In the genomic region with DNA sequence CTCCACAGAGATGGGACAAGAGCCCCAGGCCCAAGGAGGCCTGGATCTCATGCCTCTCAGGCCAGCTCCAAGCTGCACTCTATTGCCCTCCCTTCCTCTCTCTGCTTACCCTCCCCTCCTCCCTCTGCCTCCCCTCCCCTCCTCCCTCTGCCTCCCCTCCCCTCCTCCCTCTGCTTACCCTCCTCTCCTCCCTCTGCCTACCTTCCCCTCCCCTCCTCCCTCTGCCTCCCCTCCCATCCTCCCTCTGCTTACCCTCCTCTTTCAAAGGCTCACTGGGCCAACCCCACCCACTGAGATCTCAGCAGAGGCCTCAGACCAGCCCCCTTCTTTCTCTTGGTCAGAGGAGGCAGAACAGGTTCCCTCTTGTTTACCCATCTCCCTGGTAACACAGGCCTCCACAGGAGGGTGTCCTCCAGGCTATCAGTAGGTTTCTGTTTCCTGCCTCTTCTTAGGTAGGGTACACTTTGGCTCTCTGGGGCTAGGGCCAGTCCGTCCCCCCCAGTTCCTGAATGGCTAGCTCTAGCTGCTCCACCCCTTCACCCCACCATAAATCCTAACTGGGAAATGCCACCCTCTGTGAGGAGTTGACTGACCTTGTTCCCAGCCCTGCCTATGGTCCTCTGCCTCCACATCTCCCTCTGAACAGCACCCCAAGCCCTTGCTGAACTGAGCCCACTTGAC, we compare ENCODE assay signal across 8 mouse cellular contexts. TPM values are rescaled to one million over a fixed set of nuclear protein-coding genes. Genes with fewer than 3 reads are reported as not detected.
DNase-seq lines count a peak whose midpoint lies in the region; ATAC-seq and TF ChIP-seq lines count a peak whose summit lies in the region.

No protein-coding gene starts in this region.

- no peaks in the 10 kb centered on the region for H3K9me3 ChIP-seq in hindbrain, postnatal 0 days (ENCODE audit: low read length)
- H3K9me3 ChIP-seq in liver, embryonic 16.5 days (replicated peaks; ENCODE audit: control insufficient read depth, low read length), result no peaks in the 10 kb centered on the region
- no peaks in the 10 kb centered on the region for H3K9me3 ChIP-seq in stomach, embryonic 14.5 days (ENCODE audit: control insufficient read depth, low read depth, low read length)

- H3K9ac ChIP-seq in hindbrain, postnatal 0 days (replicated peaks; ENCODE audit: low read length), result no peak overlapping the region
- no peak overlapping the region for H3K9ac ChIP-seq in liver, embryonic 16.5 days (ENCODE audit: low read depth, low read length)
- H3K9ac ChIP-seq in stomach, embryonic 14.5 days (replicated peaks; ENCODE audit: low read depth, low read length), result no peak overlapping the region

- no peaks in the 10 kb centered on the region for H3K4me1 ChIP-seq in hindbrain, postnatal 0 days (ENCODE audit: insufficient read depth, low read length)
- peaks cover 15% of the 10 kb centered on the region for H3K4me1 ChIP-seq in liver, embryonic 16.5 days (ENCODE audit: control insufficient read depth, low read depth, low read length)
- H3K4me1 ChIP-seq in stomach, embryonic 14.5 days (ENCODE audit: control insufficient read depth, insufficient read depth, low read length), result peaks cover 18% of the 10 kb centered on the region

- peaks cover 6% of the 10 kb centered on the region; the same call in 1 of the 2 replicates for H3K36me3 ChIP-seq in hindbrain, postnatal 0 days (ENCODE audit: insufficient read depth, low read length)
- peaks cover 8% of the 10 kb centered on the region; the same call in 1 of the 2 replicates for H3K36me3 ChIP-seq in liver, embryonic 16.5 days (ENCODE audit: control insufficient read depth, insufficient read depth)
- H3K36me3 ChIP-seq in stomach, embryonic 14.5 days (ENCODE audit: control insufficient read depth, insufficient read depth, low read length), result peaks cover 11% of the 10 kb centered on the region

- H3K27me3 ChIP-seq in hindbrain, postnatal 0 days (ENCODE audit: insufficient read depth, low read length), result no peaks in the 10 kb centered on the region
- H3K27me3 ChIP-seq in liver, embryonic 16.5 days (ENCODE audit: control insufficient read depth, insufficient read depth, low read depth, low read length), result no peaks in the 10 kb centered on the region
- no peaks in the 10 kb centered on the region for H3K27me3 ChIP-seq in stomach, embryonic 14.5 days (ENCODE audit: control insufficient read depth, insufficient read depth, low read length)

- no peak overlapping the region for H3K4me2 ChIP-seq in hindbrain, postnatal 0 days (ENCODE audit: low read depth, low read length)
- H3K4me2 ChIP-seq in liver, embryonic 16.5 days (ENCODE audit: low read depth, low read length), result no peak overlapping the region
- no peak overlapping the region for H3K4me2 ChIP-seq in stomach, embryonic 14.5 days (replicated peaks; ENCODE audit: low read depth, low read length)

- DNase-seq in CD4-positive helper T cell, adult 2 months (ENCODE audit: low read depth, low spot score), result peak; percentile 45
- DNase-seq in MN1 (ENCODE audit: low spot score), result peak; percentile 78
- DNase-seq in hindbrain, postnatal 0 days (ENCODE audit: low spot score), result no peak
- DNase-seq in cerebellum, postnatal 4 days (ENCODE audit: low spot score in 2 of 2), result no peak
- DNase-seq in adrenal gland, adult 18-20 months (ENCODE audit: low spot score in 2 of 2), result no peak

- H3K27ac ChIP-seq in hindbrain, postnatal 0 days, result no peak overlapping the region; the same call in 1 of the 2 replicates
- H3K27ac ChIP-seq in liver, embryonic 16.5 days (ENCODE audit: low read length), result peak overlapping the region; percentile 42; the same call in 1 of the 2 replicates
- H3K27ac ChIP-seq in stomach, embryonic 14.5 days (ENCODE audit: low read length), result peak overlapping the region; percentile 91

- WGBS in hindbrain, postnatal 0 days, result 31% methylated on average over 1 of the region's 1 CpGs
- WGBS in liver, embryonic 16.5 days (ENCODE audit: insufficient replicate concordance), result 14% methylated on average over 1 of the region's 1 CpGs
- WGBS in stomach, embryonic 14.5 days, result 24% methylated on average over 1 of the region's 1 CpGs

- no peak for TF ChIP-seq CTCF in hindbrain, postnatal 0 days (IDR thresholded peaks at IDR 0.05; ENCODE audit: low read depth)

- peak; percentile 57 for ATAC-seq in hindbrain, postnatal 0 days
- ATAC-seq in liver, embryonic 16.5 days (ENCODE audit: low read depth), result peak; percentile 76
- ATAC-seq in stomach, embryonic 14.5 days (ENCODE audit: insufficient number of reproducible peaks, insufficient read depth, low FRiP score, low read depth), result peak; percentile 92
- no peak for ATAC-seq in inflammation-experienced regulatory T-cells, adult 6 months

- H3K4me3 ChIP-seq in hindbrain, postnatal 0 days (ENCODE audit: low read length), result no peak overlapping the region
- no peak overlapping the region for H3K4me3 ChIP-seq in liver, embryonic 16.5 days (ENCODE audit: low read depth, low read length)
- H3K4me3 ChIP-seq in stomach, embryonic 14.5 days (ENCODE audit: low read depth, low read length), result no peak overlapping the region

RNA-seq across cellular contexts. Expression of gene Taf8, which starts 17.7 kb away (rescaled TPM):
- total RNA-seq in hindbrain, postnatal 0 days (2014; rRNA removed), result 17.9 and 22.2 TPM in 2 replicates
- polyA plus RNA-seq in hindbrain, postnatal 0 days (2015; fragmentation: Nextera tagmentation; extraction: Ambion mirVana), result 11.8 and 12.3 TPM in 2 replicates
- polyA plus RNA-seq in liver, embryonic 16.5 days (2015; fragmentation: Nextera tagmentation; extraction: Ambion mirVana), result 14.2 and 14.3 TPM in 2 replicates
- polyA plus RNA-seq in stomach, embryonic 14.5 days (2014; fragmentation: Nextera tagmentation; extraction: Ambion mirVana), result 24.5 and 27.3 TPM in 2 replicates
- 10 to 100 TPM; 56.9 to 80.8 (median 70.0) TPM for polyA plus RNA-seq in inflammation-experienced regulatory T-cells, adult 6 months (2017; shearing (Covaris generic))
- 10 to 100 TPM; 16.4 to 19.9 TPM for total RNA-seq in adrenal gland, adult 18-20 months (2021)

RNA-seq across cellular contexts. Expression of gene Ccnd3, which starts 20.5 kb away (rescaled TPM):
- 55.0 and 63.4 TPM in 2 replicates for total RNA-seq in hindbrain, postnatal 0 days (2014; rRNA removed)
- 69.3 and 71.5 TPM in 2 replicates for polyA plus RNA-seq in hindbrain, postnatal 0 days (2015; fragmentation: Nextera tagmentation; extraction: Ambion mirVana)
- 300 and 331 TPM in 2 replicates for polyA plus RNA-seq in liver, embryonic 16.5 days (2015; fragmentation: Nextera tagmentation; extraction: Ambion mirVana)
- 425 and 428 TPM in 2 replicates for polyA plus RNA-seq in stomach, embryonic 14.5 days (2014; fragmentation: Nextera tagmentation; extraction: Ambion mirVana)
- polyA plus RNA-seq in inflammation-experienced regulatory T-cells, adult 6 months (2017; shearing (Covaris generic)), result 100 to 1,000 TPM; 124 to 141 (median 130) TPM
- 100 to 1,000 TPM; 328 to 506 TPM for total RNA-seq in adrenal gland, adult 18-20 months (2021)

RNA-seq across cellular contexts. Expression of gene 1700001C19Rik, which starts 47.2 kb away (rescaled TPM):
- total RNA-seq in hindbrain, postnatal 0 days (2014; rRNA removed), result 1.7 TPM in 1 of 2 replicates, not detected in the other
- 0.45 and 0.81 TPM in 2 replicates for polyA plus RNA-seq in hindbrain, postnatal 0 days (2015; fragmentation: Nextera tagmentation; extraction: Ambion mirVana)
- 1.7 and 2.3 TPM in 2 replicates for polyA plus RNA-seq in liver, embryonic 16.5 days (2015; fragmentation: Nextera tagmentation; extraction: Ambion mirVana)
- polyA plus RNA-seq in stomach, embryonic 14.5 days (2014; fragmentation: Nextera tagmentation; extraction: Ambion mirVana), result 0.31 and 0.58 TPM in 2 replicates
- polyA plus RNA-seq in inflammation-experienced regulatory T-cells, adult 6 months (2017; shearing (Covaris generic)), result not detected
- not detected for total RNA-seq in adrenal gland, adult 18-20 months (2021)

RNA-seq across cellular contexts. Expression of gene AI661453, which starts 48.0 kb away (rescaled TPM):
- 0.52 and 2.7 TPM in 2 replicates for total RNA-seq in hindbrain, postnatal 0 days (2014; rRNA removed)
- 0.14 and 0.15 TPM in 2 replicates for polyA plus RNA-seq in hindbrain, postnatal 0 days (2015; fragmentation: Nextera tagmentation; extraction: Ambion mirVana)
- polyA plus RNA-seq in liver, embryonic 16.5 days (2015; fragmentation: Nextera tagmentation; extraction: Ambion mirVana), result 0.60 and 0.77 TPM in 2 replicates
- polyA plus RNA-seq in stomach, embryonic 14.5 days (2014; fragmentation: Nextera tagmentation; extraction: Ambion mirVana), result 4.7 and 4.8 TPM in 2 replicates
- not detected for polyA plus RNA-seq in inflammation-experienced regulatory T-cells, adult 6 months (2017; shearing (Covaris generic))
- under 1 TPM; 0.66 to 0.77 TPM for total RNA-seq in adrenal gland, adult 18-20 months (2021)

Comparison
In these comparisons a context has a peak if more than half of its experiments do, and no peak if none do; other contexts are left out.
1. DNase-seq: peak in CD4-positive helper T cell, adult 2 months (single experiment) and MN1 (single experiment); none in hindbrain, postnatal 0 days (single experiment), cerebellum, postnatal 4 days (0 of 2) and adrenal gland, adult 18-20 months (0 of 2).